Mouse (Mus musculus) hindbrain, embryonic 16.5 days (tissue): ENCODE measurements around the gene Krtap31-1. TPM values are rescaled to one million over a fixed set of nuclear protein-coding genes. Genes with fewer than 3 reads are reported as not detected.

Experiments used
- polyA plus RNA-seq: library from polyadenylated mRNA; unstranded; fragments of >200 nt; fragmentation: Nextera tagmentation; extraction: Ambion mirVana; gene quantifications from 2 replicates; pipeline ENCODE4 v1.2.1, GENCODE M21; 2015

Krtap31-1 gene
- polyA plus RNA-seq, 1 experiment from 2014 or later = not detected

Other genes starting within 250 kb of the Krtap31-1 start
- not detected in 2 replicates for gene Gm11563, start 249.0 kb upstream of the Krtap31-1 start, polyA plus RNA-seq
- not detected in 2 replicates for gene Krtap4-6, start 242.0 kb upstream of the Krtap31-1 start, polyA plus RNA-seq
- not detected in 2 replicates for gene Gm14190, start 217.2 kb upstream of the Krtap31-1 start, polyA plus RNA-seq
- not detected in 2 replicates for gene Gm14180, start 173.6 kb upstream of the Krtap31-1 start, polyA plus RNA-seq
- gene Gm11595, start 135.0 kb upstream of the Krtap31-1 start, polyA plus RNA-seq = not detected in 2 replicates
- gene Krtap4-8, start 127.2 kb upstream of the Krtap31-1 start, polyA plus RNA-seq = not detected in 2 replicates
- gene Krtap4-9, start 122.7 kb upstream of the Krtap31-1 start, polyA plus RNA-seq = not detected in 2 replicates
- not detected in 2 replicates for gene Gm11596, start 114.5 kb upstream of the Krtap31-1 start, polyA plus RNA-seq
- gene Gm11569, start 109.0 kb upstream of the Krtap31-1 start, polyA plus RNA-seq = not detected in 2 replicates
- not detected in 2 replicates for gene Gm11554, start 103.5 kb upstream of the Krtap31-1 start, polyA plus RNA-seq
- gene Krtap4-13, start 98.0 kb upstream of the Krtap31-1 start, polyA plus RNA-seq = not detected in 2 replicates
- gene Gm11564, start 92.3 kb upstream of the Krtap31-1 start, polyA plus RNA-seq = not detected in 2 replicates
- not detected in 2 replicates for gene 2300003K06Rik, start 69.9 kb upstream of the Krtap31-1 start, polyA plus RNA-seq
- not detected in 2 replicates for gene Krtap4-16, start 56.3 kb upstream of the Krtap31-1 start, polyA plus RNA-seq
- gene Gm11568, start 50.0 kb upstream of the Krtap31-1 start, polyA plus RNA-seq = not detected in 2 replicates
- not detected in 2 replicates for gene Gm11559, start 43.4 kb upstream of the Krtap31-1 start, polyA plus RNA-seq
- not detected in 2 replicates for gene Krtap9-1, start 34.5 kb upstream of the Krtap31-1 start, polyA plus RNA-seq
- not detected in 2 replicates for gene Gm11567, start 28.7 kb upstream of the Krtap31-1 start, polyA plus RNA-seq
- not detected in 2 replicates for gene Gm11565, start 6.8 kb downstream of the Krtap31-1 start, polyA plus RNA-seq
- gene Krtap31-2, start 28.4 kb downstream of the Krtap31-1 start, polyA plus RNA-seq = not detected in 2 replicates
- not detected in 2 replicates for gene Krtap9-5, start 40.6 kb downstream of the Krtap31-1 start, polyA plus RNA-seq
- not detected in 2 replicates for gene Krtap29-1, start 71.1 kb downstream of the Krtap31-1 start, polyA plus RNA-seq
- gene Krtap16-1, start 78.7 kb downstream of the Krtap31-1 start, polyA plus RNA-seq = 0.15 TPM in 1 of 2 replicates, not detected in the other
- gene Krtap17-1, start 86.1 kb downstream of the Krtap31-1 start, polyA plus RNA-seq = 1.1 and 1.7 TPM in 2 replicates
- gene Krt33a, start 108.3 kb downstream of the Krtap31-1 start, polyA plus RNA-seq = not detected in 2 replicates
- gene Krt33b, start 121.9 kb downstream of the Krtap31-1 start, polyA plus RNA-seq = 0.12 and 0.13 TPM in 2 replicates
- not detected in 2 replicates for gene Krt34, start 133.6 kb downstream of the Krtap31-1 start, polyA plus RNA-seq
- gene Krt31, start 142.6 kb downstream of the Krtap31-1 start, polyA plus RNA-seq = not detected in 2 replicates
- not detected in 2 replicates for gene Krt32, start 180.3 kb downstream of the Krtap31-1 start, polyA plus RNA-seq
- not detected in 2 replicates for gene Krt35, start 188.3 kb downstream of the Krtap31-1 start, polyA plus RNA-seq
- gene Krt36, start 197.7 kb downstream of the Krtap31-1 start, polyA plus RNA-seq = not detected in 2 replicates
- gene Krt13, start 213.6 kb downstream of the Krtap31-1 start, polyA plus RNA-seq = 0.09 and 0.26 TPM in 2 replicates
- gene Krt15, start 228.0 kb downstream of the Krtap31-1 start, polyA plus RNA-seq = 0.69 and 1.0 TPM in 2 replicates
- gene Krt19, start 240.7 kb downstream of the Krtap31-1 start, polyA plus RNA-seq = 2.3 and 3.0 TPM in 2 replicates